Mouse (Mus musculus) liver, embryonic 14.5 days (tissue): ENCODE results near the gene Nrp1. TPM values are rescaled to one million over a fixed set of nuclear protein-coding genes. Genes with fewer than 3 reads are reported as not detected.

Experiments used
- ATAC-seq: fragments of 200-750 bp; cut with Nextera tagmentation; 2 replicates; pipeline ENCODE4 v1.8.0; 2017; ENCODE audit warnings: moderate number of reproducible peaks, mild to moderate bottlenecking, moderate library complexity; ENCODE audit not compliant: insufficient read depth
- DNase-seq, 3 experiments: peaks; one replicate each; pipeline ENCODE4 v3.0.0-alpha.2; 2012 to 2013; ENCODE audit warnings: low read depth in 3 of 3, low spot score in 3 of 3
- H3K27ac ChIP-seq: fragments of 300-500 bp; sonication (generic); 2 replicates; pipeline ENCODE4 v1.5.1; 2014; ENCODE audit warnings: moderate library complexity, mild to moderate bottlenecking, control low read depth, inconsistent platforms
- H3K27me3 ChIP-seq: fragments of 300-500 bp; sonication (generic); 2 replicates; pipeline ENCODE4 v1.6.1; 2014; ENCODE audit warnings: mild to moderate bottlenecking, low read length, moderate library complexity; ENCODE audit not compliant: control insufficient read depth, insufficient read depth
- H3K36me3 ChIP-seq: fragments of 300-500 bp; sonication (generic); replicated peaks from 2 replicates; pipeline ENCODE4 v1.6.1; 2014; ENCODE audit warnings: low read depth; ENCODE audit not compliant: control insufficient read depth, insufficient read depth
- H3K4me1 ChIP-seq, 2 experiments: fragments of 200-500 bp in 1 of 2; fragments of 300-500 bp in 1 of 2; sonication (generic) in 1 of 2; replicated peaks; 2 replicates each; pipeline ENCODE4 v1.6.1; 2012 to 2014; ENCODE audit warnings: antibody characterized with exemption in 1 of 2, inconsistent platforms in 1 of 2, low read length in 1 of 2; ENCODE audit not compliant: control insufficient read depth in 2 of 2, insufficient read depth in 2 of 2
- H3K4me2 ChIP-seq: fragments of 300-500 bp; sonication (generic); 2 replicates; pipeline ENCODE4 v1.6.1; 2014; ENCODE audit warnings: low read depth, mild to moderate bottlenecking, control low read depth, moderate library complexity
- H3K4me3 ChIP-seq, 2 experiments: fragments of 200-500 bp in 1 of 2; fragments of 300-500 bp in 1 of 2; sonication (generic) in 1 of 2; 2 replicates each; pipeline ENCODE4 v1.5.1; 2012 to 2014; ENCODE audit warnings: low read depth in 2 of 2, low read length in 2 of 2, mild to moderate bottlenecking in 2 of 2, control low read depth in 1 of 2, inconsistent platforms in 1 of 2, moderate library complexity in 1 of 2; ENCODE audit not compliant: insufficient read depth in 1 of 2
- H3K9ac ChIP-seq: fragments of 300-500 bp; sonication (generic); replicated peaks from 2 replicates; pipeline ENCODE4 v1.6.1; 2014; ENCODE audit warnings: mild to moderate bottlenecking, control low read depth, moderate library complexity
- H3K9me3 ChIP-seq: fragments of 300-500 bp; sonication (generic); 2 replicates; pipeline ENCODE4 v1.6.1; 2016; ENCODE audit warnings: low read length, mixed read lengths; ENCODE audit not compliant: control insufficient read depth
- CTCF ChIP-seq: IDR thresholded peaks from 2 replicates; pipeline ENCODE4 v1.5.1; 2016; ENCODE audit warnings: antibody characterized with exemption, low read depth, control low read depth
- EP300 ChIP-seq: IDR thresholded peaks from 2 replicates; pipeline ENCODE4 v1.6.1; 2016; ENCODE audit warnings: antibody characterized with exemption, low read depth
- WGBS: fragments of 180-500 bp; shearing (Covaris S2); extraction: QIAGEN DNeasy Blood & Tissue Kit; methylation state at CpG from one replicate; pipeline ENCODE4 v1.1.7; 2014; ENCODE audit not compliant: insufficient replicate concordance; 5-methylcytosine and 5-hydroxymethylcytosine counted together
- polyA plus RNA-seq, 2 experiments: library from polyadenylated mRNA; depleted of rRNA in 1 of 2; stranded (reverse) in 1 of 2; unstranded in 1 of 2; fragments of >200 nt; fragmentation: Nextera tagmentation in 1 of 2; extraction: Ambion mirVana in 1 of 2; gene quantifications; 2 replicates each; pipeline versions ENCODE4 v1.2.1 to v1.2.3; 2012 to 2014

Gene Nrp1
- polyA plus RNA-seq, 2 experiments, result 3.7 to 7.7 TPM

DNA sequence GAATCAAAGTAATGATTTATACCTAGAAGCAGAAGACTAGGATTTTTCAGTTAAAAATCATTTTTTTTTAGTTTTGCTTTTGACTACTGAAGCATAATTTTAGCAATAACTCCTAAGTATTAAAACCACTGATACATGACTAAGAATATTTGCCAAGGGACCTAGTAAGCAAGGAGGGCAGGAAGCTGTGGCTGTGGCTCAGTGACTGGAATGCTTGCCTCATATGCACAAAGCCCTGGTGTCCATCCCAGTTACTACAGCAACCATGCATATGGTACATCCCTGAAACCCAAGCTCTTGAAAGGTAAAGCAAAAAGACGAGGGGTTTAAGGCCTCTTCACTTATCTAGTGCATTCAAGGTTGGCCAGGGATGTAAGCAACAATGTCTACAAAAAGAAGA is 101.3 kb downstream of the Nrp1 start:
- TF ChIP-seq CTCF (no peak), EP300 (no peak)
- Histone ChIP-seq H3K27me3 (no peaks in the 10 kb centered on the region), H3K9me3 (no peaks in the 10 kb centered on the region), H3K4me3 (no peak overlapping the region), H3K4me1 (no peaks in the 10 kb centered on the region), H3K4me2 (no peak overlapping the region), H3K36me3 (no peaks in the 10 kb centered on the region), H3K27ac (no peak overlapping the region), H3K9ac (no peak overlapping the region)
- DNase-seq (no peak), ATAC-seq (no peak)
- 30% methylated on average over 1 of the region's 1 CpGs for WGBS

DNA sequence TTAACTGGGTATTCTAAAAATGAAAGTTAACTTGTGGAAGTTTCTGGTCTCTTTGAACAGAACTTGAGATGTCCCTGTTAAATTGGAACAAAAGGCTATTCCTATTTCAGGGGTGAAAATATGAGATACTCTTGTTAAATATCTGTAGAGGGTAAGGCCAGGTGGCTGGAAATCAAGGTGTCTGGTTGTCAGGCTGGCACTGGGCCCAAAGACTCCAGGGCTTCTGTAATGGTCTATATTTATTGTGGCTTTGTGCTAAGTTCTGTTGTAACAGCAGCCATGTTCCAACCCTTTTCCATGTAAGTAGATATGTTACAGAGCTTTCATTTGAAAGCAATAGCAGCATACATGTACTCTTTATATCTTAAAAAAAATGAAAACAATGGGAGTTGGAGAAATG is 103.3 kb downstream of the Nrp1 start:
- TF ChIP-seq CTCF (no peak), EP300 (no peak)
- DNase-seq (no peak), ATAC-seq (no peak)
- H3K9ac ChIP-seq, result no peak overlapping the region
- no peak overlapping the region for H3K4me2 ChIP-seq
- H3K4me1 ChIP-seq, result peaks cover 0 to 6% of the 10 kb centered on the region in 2 experiments; a peak in 1 of 4 replicates
- no peaks in the 10 kb centered on the region for H3K27me3 ChIP-seq
- no peak overlapping the region for H3K4me3 ChIP-seq
- no peaks in the 10 kb centered on the region for H3K36me3 ChIP-seq
- no peak overlapping the region for H3K27ac ChIP-seq
- no peaks in the 10 kb centered on the region for H3K9me3 ChIP-seq

DNA sequence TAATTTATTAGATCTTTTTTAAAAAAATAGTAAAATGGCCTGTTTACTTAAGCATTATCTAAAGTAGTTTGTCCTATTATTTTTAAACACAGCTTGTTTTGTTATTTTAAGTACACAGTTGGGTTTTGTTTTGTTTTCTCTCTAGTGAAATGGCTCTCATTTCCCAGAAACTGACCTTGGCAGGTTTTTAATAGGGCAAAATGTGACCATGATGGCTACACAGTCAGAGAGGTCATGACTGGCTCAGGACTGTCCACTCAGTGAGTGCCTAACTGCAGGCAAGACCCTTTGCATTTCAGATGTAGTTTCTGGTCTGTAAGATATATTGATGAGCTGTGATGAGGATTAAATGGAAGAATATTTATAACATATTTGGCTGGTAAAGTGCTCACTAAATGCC is 104.8 kb downstream of the Nrp1 start:
- H3K4me2 ChIP-seq, result no peak overlapping the region
- DNase-seq (no peak), ATAC-seq (no peak)
- TF ChIP-seq EP300 (no peak), CTCF (no peak)
- no peak overlapping the region for H3K27ac ChIP-seq
- no peak overlapping the region for H3K4me3 ChIP-seq
- no peaks in the 10 kb centered on the region for H3K9me3 ChIP-seq
- no peaks in the 10 kb centered on the region for H3K27me3 ChIP-seq
- peaks cover 0 to 6% of the 10 kb centered on the region in 2 experiments; a peak in 1 of 4 replicates for H3K4me1 ChIP-seq
- H3K36me3 ChIP-seq, result no peaks in the 10 kb centered on the region
- H3K9ac ChIP-seq, result no peak overlapping the region

DNA sequence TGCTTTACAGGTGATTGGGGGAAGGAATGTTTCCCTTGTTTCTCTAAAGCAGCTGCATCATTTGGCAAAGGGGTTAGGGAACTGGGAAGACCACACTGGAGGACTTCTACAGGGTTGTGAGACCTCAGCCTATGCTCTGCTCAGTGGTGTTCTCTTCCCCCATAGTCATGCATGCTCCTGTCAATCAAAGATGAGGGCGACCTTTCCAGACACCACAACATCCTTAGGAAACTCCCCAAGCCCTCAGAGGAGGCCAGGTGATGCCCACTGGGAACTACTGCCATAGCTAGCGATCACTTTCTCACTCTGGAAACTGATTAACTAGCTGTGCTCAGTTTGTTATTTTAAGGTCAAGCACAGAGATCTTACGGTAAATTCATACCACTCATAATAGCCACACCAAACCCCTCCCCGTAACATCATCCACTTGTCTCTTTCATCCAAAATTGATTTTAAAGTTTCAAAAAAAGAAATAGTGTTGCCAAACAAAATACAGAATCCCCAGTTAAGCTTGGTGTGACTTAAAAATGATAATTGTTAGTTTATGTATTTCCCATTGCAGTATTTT is 105.7 kb downstream of the Nrp1 start:
- Histone ChIP-seq H3K27me3 (no peaks in the 10 kb centered on the region), H3K4me1 (peaks cover 0 to 6% of the 10 kb centered on the region in 2 experiments; a peak in 1 of 4 replicates), H3K4me3 (no peak overlapping the region), H3K9ac (no peak overlapping the region), H3K27ac (no peak overlapping the region), H3K9me3 (no peaks in the 10 kb centered on the region), H3K4me2 (no peak overlapping the region), H3K36me3 (no peaks in the 10 kb centered on the region)
- DNase-seq, result no peak
- TF ChIP-seq CTCF (no peak), EP300 (no peak)
- no peak for ATAC-seq
- WGBS, result 56% methylated on average over 4 of the region's 4 CpGs

DNA sequence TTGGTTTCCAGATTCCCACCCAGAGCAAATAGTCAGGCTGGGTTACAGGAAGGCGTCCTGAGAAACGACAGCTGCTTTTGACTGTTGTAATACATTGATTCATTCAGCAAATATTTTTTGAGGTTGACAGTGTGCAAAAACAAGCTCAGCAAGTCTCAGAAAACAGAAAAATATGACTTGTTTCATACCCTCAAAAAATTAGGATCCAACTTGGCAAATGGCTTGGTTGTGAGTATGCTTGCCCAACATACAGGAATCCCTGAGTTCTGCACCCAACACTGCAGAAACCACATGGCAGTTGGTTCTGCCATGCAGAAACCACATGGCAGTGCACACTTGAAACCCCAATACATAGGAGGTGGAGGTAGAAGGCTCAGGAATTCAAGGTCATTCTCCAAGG is 107.1 kb downstream of the Nrp1 start:
- H3K9ac ChIP-seq, result no peak overlapping the region
- no peaks in the 10 kb centered on the region for H3K9me3 ChIP-seq
- WGBS, result 78% methylated on average over 2 of the region's 2 CpGs
- no peak for DNase-seq
- TF ChIP-seq EP300 (no peak), CTCF (no peak)
- H3K4me1 ChIP-seq, result peaks cover 0 to 6% of the 10 kb centered on the region in 2 experiments; a peak in 1 of 4 replicates
- no peaks in the 10 kb centered on the region for H3K27me3 ChIP-seq
- H3K36me3 ChIP-seq, result no peaks in the 10 kb centered on the region
- no peak overlapping the region for H3K27ac ChIP-seq
- no peak overlapping the region for H3K4me3 ChIP-seq
- H3K4me2 ChIP-seq, result no peak overlapping the region
- ATAC-seq, result no peak
